Mouse (Mus musculus): ENCODE data around the gene Dnah5.
"Not testable (repeated sequence)": the region's sequence is repeated elsewhere in the genome, so short reads cannot be mapped to it uniquely, and the experiment has no call there.

Gene Dnah5

GRCm38 (mm10) chr15:28299438-28299837 lies 95.9 kb downstream of the Dnah5 start:
- DNase-seq (ENCODE audit: low spot score in 2 of 2): no peak

GRCm38 (mm10) chr15:28307131-28307530 lies 103.6 kb downstream of the Dnah5 start:
- no peak for DNase-seq (ENCODE audit: low spot score in 2 of 2)

GRCm38 (mm10) chr15:28307884-28308283 lies 104.3 kb downstream of the Dnah5 start:
- DNase-seq (ENCODE audit: low spot score in 2 of 2): no peak

DNA sequence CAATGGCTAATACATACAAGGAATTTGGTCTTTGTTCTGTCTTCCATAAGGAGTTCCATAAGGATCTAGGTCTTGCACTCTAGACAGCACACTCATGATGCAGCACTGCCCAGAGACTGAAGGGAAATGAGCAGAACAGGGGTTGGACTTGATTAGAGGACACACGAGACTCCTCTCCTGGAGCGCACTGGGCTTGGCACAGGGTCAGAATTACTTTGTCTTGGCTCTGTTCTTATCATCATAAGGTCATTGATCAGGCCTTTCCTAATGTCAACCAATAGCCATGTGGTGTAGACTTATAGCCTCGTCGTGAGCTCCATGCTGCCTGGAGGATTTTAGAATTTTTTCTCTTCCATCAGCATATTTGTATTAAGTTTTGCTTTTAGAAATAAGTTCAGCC lies 107.0 kb downstream of the Dnah5 start:
- DNase-seq (ENCODE audit: low spot score in 2 of 2): no peak

GRCm38 (mm10) chr15:28313451-28313850 lies 109.9 kb downstream of the Dnah5 start:
- no peak for DNase-seq (ENCODE audit: low spot score in 2 of 2)

- DNase-seq (ENCODE audit: low spot score in 2 of 2): peak in 1 of 2 experiments; percentile 60
Measured at GRCm38 (mm10) chr15:28315812-28316528, 112.4 kb downstream of the Dnah5 start.

GRCm38 (mm10) chr15:28322533-28322932 lies 119.0 kb downstream of the Dnah5 start:
- no peak for DNase-seq (ENCODE audit: low spot score in 2 of 2)

GRCm38 (mm10) chr15:28326985-28327384 lies 123.4 kb downstream of the Dnah5 start:
- DNase-seq (ENCODE audit: low spot score in 2 of 2): no peak

DNA sequence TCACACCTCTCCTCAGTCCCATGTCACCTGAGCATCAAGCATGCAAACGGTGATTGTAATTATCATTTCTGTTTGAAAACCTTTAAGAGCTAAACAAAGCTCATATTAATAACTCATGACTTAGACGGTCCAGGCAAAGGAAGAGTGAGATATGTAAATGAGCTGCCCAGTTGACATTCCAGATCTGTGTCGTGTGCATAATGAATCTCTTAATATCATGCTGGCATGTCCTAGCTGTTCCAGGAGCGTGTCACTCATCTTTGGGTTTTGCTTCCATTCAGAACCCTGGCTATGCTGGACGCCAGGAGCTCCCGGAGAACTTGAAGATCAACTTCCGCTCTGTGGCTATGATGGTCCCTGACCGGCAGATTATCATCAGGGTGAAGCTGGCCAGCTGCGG lies 123.9 kb downstream of the Dnah5 start:
- no peak for DNase-seq (ENCODE audit: low spot score in 2 of 2)

GRCm38 (mm10) chr15:28341151-28341550 lies 137.6 kb downstream of the Dnah5 start:
- DNase-seq (ENCODE audit: low spot score in 2 of 2): no peak

DNA sequence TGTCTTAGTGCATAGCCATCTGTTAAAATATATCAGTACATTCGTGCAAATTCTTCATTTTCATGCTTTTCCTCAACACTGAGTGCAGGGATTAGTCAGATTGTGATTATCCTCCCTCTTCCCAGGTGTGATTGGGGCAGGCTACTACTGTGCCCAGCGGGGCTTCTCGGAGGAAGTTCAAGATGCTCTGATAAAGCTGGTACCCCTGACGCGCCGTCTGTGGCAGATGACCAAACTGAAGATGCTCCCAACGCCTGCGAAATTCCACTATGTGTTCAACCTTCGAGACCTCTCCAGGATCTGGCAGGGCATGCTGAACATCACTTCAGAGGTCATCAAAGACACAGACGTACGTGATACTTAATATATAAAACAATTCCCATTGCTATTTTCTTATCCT lies 164.0 kb downstream of the Dnah5 start:
- no peak for DNase-seq (ENCODE audit: low spot score in 2 of 2)

DNA sequence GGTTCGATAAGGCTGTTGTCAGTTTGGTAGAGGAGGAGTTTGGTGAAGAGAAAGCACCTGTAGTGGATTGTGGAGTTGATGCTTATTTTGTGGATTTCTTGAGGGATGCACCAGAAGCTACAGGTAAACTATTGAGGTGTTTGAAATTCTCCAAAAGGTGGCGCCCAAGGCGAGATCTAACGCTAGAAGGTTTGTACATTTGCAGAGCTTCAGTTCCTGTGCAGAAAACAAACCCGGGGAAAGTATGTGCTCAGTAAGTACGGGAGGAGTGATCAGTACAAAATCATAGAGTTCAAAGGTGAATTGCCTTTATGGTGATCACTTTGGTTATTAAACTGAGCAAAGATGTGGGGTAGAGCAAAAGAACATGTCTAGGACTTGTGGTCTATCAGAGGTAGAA lies 166.9 kb downstream of the Dnah5 start:
- no peak for DNase-seq (ENCODE audit: low spot score in 2 of 2)

DNA sequence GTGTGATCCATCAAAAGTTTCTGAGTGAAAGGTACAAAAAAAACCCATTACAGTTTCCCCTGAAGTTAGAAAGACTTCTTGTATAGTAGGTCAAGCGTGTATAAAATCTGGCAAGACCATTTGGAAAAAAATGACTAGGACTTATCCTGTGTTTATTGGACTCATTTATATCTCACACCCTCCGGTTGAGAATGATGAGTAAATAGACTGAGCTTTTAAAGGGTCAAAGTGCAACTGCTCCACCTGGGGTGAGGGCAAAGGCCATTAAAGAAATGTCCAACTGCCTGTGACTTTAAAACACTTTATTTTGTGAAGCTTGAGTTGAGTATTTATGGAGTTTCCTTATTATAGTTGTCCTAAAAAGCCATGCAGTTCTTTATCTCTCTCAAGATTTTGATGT lies 168.0 kb downstream of the Dnah5 start:
- no peak for DNase-seq (ENCODE audit: low spot score in 2 of 2)

- DNase-seq (ENCODE audit: low spot score in 2 of 2): no peak
Measured at GRCm38 (mm10) chr15:28374394-28374793, 170.8 kb downstream of the Dnah5 start.

- no peak for DNase-seq (ENCODE audit: low spot score in 2 of 2)
Measured at GRCm38 (mm10) chr15:28380909-28381308, 177.4 kb downstream of the Dnah5 start.

- not testable (repeated sequence) for DNase-seq (ENCODE audit: low spot score in 2 of 2)
Measured at GRCm38 (mm10) chr15:28393723-28394122, 190.2 kb downstream of the Dnah5 start.

DNA sequence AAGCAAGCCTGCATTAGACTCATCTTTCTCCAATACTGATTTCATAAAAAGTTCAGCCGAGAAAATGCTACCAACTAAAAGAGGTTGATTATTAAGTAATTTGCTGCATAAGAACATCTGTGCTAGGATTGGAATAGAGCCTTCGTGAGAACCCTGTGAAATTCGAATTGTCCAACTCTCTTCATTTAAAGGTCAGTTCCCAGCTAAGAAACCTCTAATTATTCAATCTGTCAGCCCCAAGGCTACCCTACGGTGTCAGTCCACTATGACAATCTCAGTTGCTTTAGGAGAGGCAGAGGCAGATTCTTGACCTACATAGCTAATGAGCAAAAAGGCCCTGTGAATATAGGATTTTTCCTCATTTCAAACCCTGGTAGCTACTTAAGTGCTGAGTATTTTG lies 191.9 kb downstream of the Dnah5 start:
- no peak for DNase-seq (ENCODE audit: low spot score in 2 of 2)

GRCm38 (mm10) chr15:28398472-28398871 lies 194.9 kb downstream of the Dnah5 start:
- DNase-seq (ENCODE audit: low spot score in 2 of 2): no peak

GRCm38 (mm10) chr15:28399258-28399657 lies 195.7 kb downstream of the Dnah5 start:
- DNase-seq (ENCODE audit: low spot score in 2 of 2): no peak

- no peak for DNase-seq (ENCODE audit: low spot score in 2 of 2)
Measured at GRCm38 (mm10) chr15:28404630-28405029, 201.1 kb downstream of the Dnah5 start.

- no peak for DNase-seq (ENCODE audit: low spot score in 2 of 2)
Measured at GRCm38 (mm10) chr15:28405136-28405535, 201.6 kb downstream of the Dnah5 start.

GRCm38 (mm10) chr15:28439702-28440101 lies 236.2 kb downstream of the Dnah5 start:
- DNase-seq (ENCODE audit: low spot score in 2 of 2): no peak

- DNase-seq (ENCODE audit: low spot score in 2 of 2): no peak
Measured at GRCm38 (mm10) chr15:28444494-28444893, 240.9 kb downstream of the Dnah5 start.

Measured in left cerebral cortex, adult 9 months (tissue).